Mouse (Mus musculus): ENCODE measurements at regions not wholly inside any gene's neighbourhood (a gene's known extent, or its start where the extent isn't known, plus 50 kb on each side); places are given as distances from the start of the nearest gene placed in this dataset.

- H3K27me3 ChIP-seq (ENCODE audit: insufficient read depth, low read length) = peaks cover 5% of the 10 kb centered on the region; the same call in 1 of the 2 replicates
- peak overlapping the region; percentile 66 for H3K4me3 ChIP-seq (replicated peaks; ENCODE audit: low read length)
- TF ChIP-seq CTCF (conservative IDR thresholded peaks at IDR 0.05; ENCODE audit: low read length) = peak; percentile 97
- TF ChIP-seq NANOG (IDR thresholded peaks at IDR 0.05; ENCODE audit: borderline replicate concordance, low read length) = no peak
- peaks cover 12% of the 10 kb centered on the region for H3K4me1 ChIP-seq (replicated peaks; ENCODE audit: low read depth, low read length)
- no peaks in the 10 kb centered on the region for H3K9me3 ChIP-seq (ENCODE audit: low read length)
- no peaks in the 10 kb centered on the region for H3K36me3 ChIP-seq (ENCODE audit: insufficient read depth, low read length)
Observed at GRCm38 (mm10) chr12:77780885-77781698, 412.9 kb upstream of the Gm6657 start.

- Histone ChIP-seq H3K36me3 (ENCODE audit: insufficient read depth, low read length) (no peaks in the 10 kb centered on the region), H3K4me3 (replicated peaks; ENCODE audit: low read length) (no peak overlapping the region), H3K27me3 (ENCODE audit: insufficient read depth, low read length) (peaks cover 16% of the 10 kb centered on the region), H3K9me3 (ENCODE audit: low read length) (no peaks in the 10 kb centered on the region), H3K4me1 (replicated peaks; ENCODE audit: low read depth, low read length) (peaks cover 13% of the 10 kb centered on the region)
- no peak for TF ChIP-seq NANOG (IDR thresholded peaks at IDR 0.05; ENCODE audit: borderline replicate concordance, low read length)
- no peak for TF ChIP-seq CTCF (conservative IDR thresholded peaks at IDR 0.05; ENCODE audit: low read length)
Observed at GRCm38 (mm10) chr12:77783909-77784308, 410.1 kb upstream of the Gm6657 start.

GRCm38 (mm10) chr12:77785647-77786046, 408.4 kb upstream of the Gm6657 start:
- Histone ChIP-seq H3K36me3 (ENCODE audit: insufficient read depth, low read length) (no peaks in the 10 kb centered on the region), H3K27me3 (ENCODE audit: insufficient read depth, low read length) (peaks cover 28% of the 10 kb centered on the region), H3K4me3 (replicated peaks; ENCODE audit: low read length) (no peak overlapping the region), H3K9me3 (ENCODE audit: low read length) (no peaks in the 10 kb centered on the region), H3K4me1 (replicated peaks; ENCODE audit: low read depth, low read length) (peaks cover 19% of the 10 kb centered on the region)
- TF ChIP-seq CTCF (conservative IDR thresholded peaks at IDR 0.05; ENCODE audit: low read length) (no peak), POU5F1 (IDR thresholded peaks at IDR 0.05; ENCODE audit: borderline replicate concordance, low read length) (no peak), NANOG (IDR thresholded peaks at IDR 0.05; ENCODE audit: borderline replicate concordance, low read length) (no peak)

- Histone ChIP-seq H3K36me3 (ENCODE audit: insufficient read depth, low read length) (no peaks in the 10 kb centered on the region), H3K9me3 (ENCODE audit: low read length) (no peaks in the 10 kb centered on the region), H3K4me3 (replicated peaks; ENCODE audit: low read length) (no peak overlapping the region), H3K4me1 (replicated peaks; ENCODE audit: low read depth, low read length) (peaks cover 12% of the 10 kb centered on the region), H3K27me3 (ENCODE audit: insufficient read depth, low read length) (peaks cover 32% of the 10 kb centered on the region)
- no peak for TF ChIP-seq CTCF (conservative IDR thresholded peaks at IDR 0.05; ENCODE audit: low read length)
- no peak for TF ChIP-seq NANOG (IDR thresholded peaks at IDR 0.05; ENCODE audit: borderline replicate concordance, low read length)
- no peak for TF ChIP-seq POU5F1 (IDR thresholded peaks at IDR 0.05; ENCODE audit: borderline replicate concordance, low read length)
Observed at GRCm38 (mm10) chr12:77786678-77787077, 407.4 kb upstream of the Gm6657 start.

- Histone ChIP-seq H3K4me3 (replicated peaks; ENCODE audit: low read length) (no peak overlapping the region), H3K36me3 (ENCODE audit: insufficient read depth, low read length) (no peaks in the 10 kb centered on the region), H3K27me3 (ENCODE audit: insufficient read depth, low read length) (peaks cover 32% of the 10 kb centered on the region), H3K4me1 (replicated peaks; ENCODE audit: low read depth, low read length) (peaks cover 12% of the 10 kb centered on the region), H3K9me3 (ENCODE audit: low read length) (no peaks in the 10 kb centered on the region)
- TF ChIP-seq CTCF (conservative IDR thresholded peaks at IDR 0.05; ENCODE audit: low read length) (no peak), POU5F1 (IDR thresholded peaks at IDR 0.05; ENCODE audit: borderline replicate concordance, low read length) (no peak), NANOG (IDR thresholded peaks at IDR 0.05; ENCODE audit: borderline replicate concordance, low read length) (no peak)
Observed at GRCm38 (mm10) chr12:77788273-77788672, 405.8 kb upstream of the Gm6657 start.

- H3K27me3 ChIP-seq (ENCODE audit: insufficient read depth, low read length) = peaks cover 32% of the 10 kb centered on the region
- peaks cover 12% of the 10 kb centered on the region for H3K4me1 ChIP-seq (replicated peaks; ENCODE audit: low read depth, low read length)
- H3K36me3 ChIP-seq (ENCODE audit: insufficient read depth, low read length) = no peaks in the 10 kb centered on the region
- H3K4me3 ChIP-seq (replicated peaks; ENCODE audit: low read length) = no peak overlapping the region
- TF ChIP-seq POU5F1 (IDR thresholded peaks at IDR 0.05; ENCODE audit: borderline replicate concordance, low read length) (no peak), CTCF (conservative IDR thresholded peaks at IDR 0.05; ENCODE audit: low read length) (no peak), NANOG (IDR thresholded peaks at IDR 0.05; ENCODE audit: borderline replicate concordance, low read length) (no peak)
- no peaks in the 10 kb centered on the region for H3K9me3 ChIP-seq (ENCODE audit: low read length)
Observed at GRCm38 (mm10) chr12:77789427-77789826, 404.6 kb upstream of the Gm6657 start.

- H3K9me3 ChIP-seq (ENCODE audit: low read length) = no peaks in the 10 kb centered on the region
- no peak for TF ChIP-seq POU5F1 (IDR thresholded peaks at IDR 0.05; ENCODE audit: borderline replicate concordance, low read length)
- TF ChIP-seq NANOG (IDR thresholded peaks at IDR 0.05; ENCODE audit: borderline replicate concordance, low read length) = no peak
- H3K27me3 ChIP-seq (ENCODE audit: insufficient read depth, low read length) = peaks cover 32% of the 10 kb centered on the region
- no peaks in the 10 kb centered on the region for H3K36me3 ChIP-seq (ENCODE audit: insufficient read depth, low read length)
- no peak overlapping the region for H3K4me3 ChIP-seq (replicated peaks; ENCODE audit: low read length)
- peaks cover 12% of the 10 kb centered on the region for H3K4me1 ChIP-seq (replicated peaks; ENCODE audit: low read depth, low read length)
Observed at GRCm38 (mm10) chr12:77789871-77790270, 404.2 kb upstream of the Gm6657 start.

GRCm38 (mm10) chr12:77790891-77791672, 403.0 kb upstream of the Gm6657 start:
- H3K4me1 ChIP-seq (replicated peaks; ENCODE audit: low read depth, low read length) = peaks cover 17% of the 10 kb centered on the region
- no peaks in the 10 kb centered on the region for H3K9me3 ChIP-seq (ENCODE audit: low read length)
- TF ChIP-seq NANOG (IDR thresholded peaks at IDR 0.05; ENCODE audit: borderline replicate concordance, low read length) (no peak), POU5F1 (IDR thresholded peaks at IDR 0.05; ENCODE audit: borderline replicate concordance, low read length) (no peak), CTCF (conservative IDR thresholded peaks at IDR 0.05; ENCODE audit: low read length) (no peak)
- peaks cover 29% of the 10 kb centered on the region for H3K27me3 ChIP-seq (ENCODE audit: insufficient read depth, low read length)
- no peak overlapping the region for H3K4me3 ChIP-seq (replicated peaks; ENCODE audit: low read length)
- H3K36me3 ChIP-seq (ENCODE audit: insufficient read depth, low read length) = no peaks in the 10 kb centered on the region

All from E14TG2a.4 (cell line).